8 mouse cellular contexts compared by ENCODE assay signal in genomic region chr6:83054074-83054851, GRCm38 (mm10). TPM values are rescaled to one million over a fixed set of nuclear protein-coding genes. Genes with fewer than 3 reads are reported as not detected.
A peak's percentile ranks its signal among the peaks of the same experiment; 100 is the strongest.
DNase-seq lines count a peak whose midpoint lies in the region; ATAC-seq and TF ChIP-seq lines count a peak whose summit lies in the region.

Gene Aup1, plus strand, starts transcription at chr6:83054521.

- ATAC-seq in forebrain, embryonic 11.5 days (replicated peaks; ENCODE audit: low FRiP score) = peak; percentile 96
- ATAC-seq in heart, embryonic 16.5 days (replicated peaks; ENCODE audit: extremely low read depth, insufficient read depth, low FRiP score) = peak; percentile 95
- ATAC-seq in liver, embryonic 15.5 days (ENCODE audit: insufficient read depth) = peak; percentile 95
- ATAC-seq in neural tube, embryonic 12.5 days (ENCODE audit: low FRiP score, low read depth) = peak; percentile 96

- H3K9me3 ChIP-seq in CH12.LX (replicated peaks; ENCODE audit: low read length) = no peaks in the 10 kb centered on the region
- no peaks in the 10 kb centered on the region for H3K9me3 ChIP-seq in forebrain, embryonic 11.5 days (ENCODE audit: control insufficient read depth, low read length)
- H3K9me3 ChIP-seq in heart, embryonic 16.5 days (replicated peaks; ENCODE audit: control insufficient read depth, low read length) = no peaks in the 10 kb centered on the region
- H3K9me3 ChIP-seq in liver, embryonic 15.5 days (replicated peaks) = no peaks in the 10 kb centered on the region
- H3K9me3 ChIP-seq in neural tube, embryonic 12.5 days = no peaks in the 10 kb centered on the region

- TF ChIP-seq CTCF in CH12.LX (conservative IDR thresholded peaks at IDR 0.05 in 1 of 2, IDR thresholded peaks at IDR 0.05 in 1 of 2; ENCODE audit: low read depth in 2 of 2, low read length in 2 of 2) = no peak

- H3K4me2 ChIP-seq in CH12.LX (ENCODE audit: insufficient read depth, low read depth, poor library complexity, severe bottlenecking) = peak within 1 kb of the TSS; percentile 93
- H3K4me2 ChIP-seq in forebrain, embryonic 11.5 days (ENCODE audit: low read depth, low read length, severe bottlenecking) = peak within 1 kb of the TSS; percentile 84
- peak within 1 kb of the TSS; percentile 96 for H3K4me2 ChIP-seq in heart, embryonic 16.5 days (ENCODE audit: low read depth, low read length)
- peak within 1 kb of the TSS; percentile 91 for H3K4me2 ChIP-seq in liver, embryonic 15.5 days
- H3K4me2 ChIP-seq in neural tube, embryonic 12.5 days (replicated peaks) = peak within 1 kb of the TSS; percentile 93

- H3K27ac ChIP-seq in CH12.LX (ENCODE audit: insufficient read depth, low read depth) = peak within 1 kb of the TSS; percentile 73
- peak within 1 kb of the TSS; percentile 70 for H3K27ac ChIP-seq in forebrain, embryonic 11.5 days (ENCODE audit: low read depth, low read length)
- peak within 1 kb of the TSS; percentile 89 for H3K27ac ChIP-seq in heart, embryonic 16.5 days (ENCODE audit: low read length)
- peak within 1 kb of the TSS; percentile 94 for H3K27ac ChIP-seq in liver, embryonic 15.5 days (replicated peaks)
- H3K27ac ChIP-seq in neural tube, embryonic 12.5 days = peak within 1 kb of the TSS; percentile 53; the same call in 1 of the 2 replicates

- no peaks in the 10 kb centered on the region for H3K27me3 ChIP-seq in CH12.LX (replicated peaks)
- no peaks in the 10 kb centered on the region for H3K27me3 ChIP-seq in forebrain, embryonic 11.5 days (ENCODE audit: control insufficient read depth, insufficient read depth, low read length)
- no peaks in the 10 kb centered on the region; the same call in 1 of the 2 replicates for H3K27me3 ChIP-seq in heart, embryonic 16.5 days (ENCODE audit: control insufficient read depth, insufficient read depth, low read length)
- peaks cover under 1% of the 10 kb centered on the region; the same call in 1 of the 2 replicates for H3K27me3 ChIP-seq in liver, embryonic 15.5 days
- H3K27me3 ChIP-seq in neural tube, embryonic 12.5 days (replicated peaks) = no peaks in the 10 kb centered on the region

- DNase-seq in CH12.LX (ENCODE audit: extremely low read depth) = peak; percentile 98
- DNase-seq in c-Kit-positive CD71-positive TER-119-negative erythroid progenitor cells, embryonic 14.5 days (ENCODE audit: low read depth) = peak; percentile 97
- DNase-seq in forebrain, embryonic 11.5 days (ENCODE audit: low spot score) = peak; percentile 99
- peak; percentile 98 for DNase-seq in kidney, postnatal 36 days
- DNase-seq in telencephalon, adult 2 months (ENCODE audit: low read depth, low spot score) = peak; percentile 99

- H3K36me3 ChIP-seq in CH12.LX (replicated peaks in 1 of 2; ENCODE audit: control insufficient read depth in 1 of 2, insufficient read depth in 1 of 2, low read length in 1 of 2) = peaks cover 36 to 69% of the 10 kb centered on the region in 2 experiments
- peaks cover 2% of the 10 kb centered on the region; the same call in 1 of the 2 replicates for H3K36me3 ChIP-seq in forebrain, embryonic 11.5 days (ENCODE audit: control insufficient read depth, insufficient read depth, low read length)
- H3K36me3 ChIP-seq in heart, embryonic 16.5 days (ENCODE audit: control insufficient read depth, insufficient read depth) = peaks cover 30% of the 10 kb centered on the region
- peaks cover 50% of the 10 kb centered on the region for H3K36me3 ChIP-seq in liver, embryonic 15.5 days (replicated peaks)
- peaks cover 32% of the 10 kb centered on the region for H3K36me3 ChIP-seq in neural tube, embryonic 12.5 days

- TF ChIP-seq RAD21 in CH12.LX (IDR thresholded peaks at IDR 0.05; ENCODE audit: low read depth, low read length) = no peak

- H3K4me1 ChIP-seq in CH12.LX (ENCODE audit: control insufficient read depth in 1 of 2, insufficient read depth in 2 of 2) = peaks cover 8 to 45% of the 10 kb centered on the region in 2 experiments
- peaks cover 11% of the 10 kb centered on the region for H3K4me1 ChIP-seq in forebrain, embryonic 11.5 days (replicated peaks; ENCODE audit: control insufficient read depth, insufficient read depth, low read length)
- peaks cover 22% of the 10 kb centered on the region for H3K4me1 ChIP-seq in heart, embryonic 16.5 days (ENCODE audit: control insufficient read depth, insufficient read depth, low read length)
- H3K4me1 ChIP-seq in liver, embryonic 15.5 days (replicated peaks) = peaks cover 76% of the 10 kb centered on the region
- H3K4me1 ChIP-seq in neural tube, embryonic 12.5 days = peaks cover 22% of the 10 kb centered on the region

- peak within 1 kb of the TSS; percentile 88 to 98 (median 96) for H3K4me3 ChIP-seq in CH12.LX (replicated peaks in 1 of 3; ENCODE audit: low read depth in 2 of 3, low read length in 2 of 3, poor library complexity in 1 of 3)
- H3K4me3 ChIP-seq in forebrain, embryonic 11.5 days (ENCODE audit: low read depth, low read length) = peak within 1 kb of the TSS; percentile 98
- peak within 1 kb of the TSS; percentile 73 for H3K4me3 ChIP-seq in heart, embryonic 16.5 days (ENCODE audit: low read length)
- peak within 1 kb of the TSS; percentile 77 for H3K4me3 ChIP-seq in liver, embryonic 15.5 days (replicated peaks)
- H3K4me3 ChIP-seq in neural tube, embryonic 12.5 days = peak within 1 kb of the TSS; percentile 95

- TF ChIP-seq EP300 in CH12.LX (IDR thresholded peaks at IDR 0.05; ENCODE audit: low read length) = no peak

- TF ChIP-seq POLR2A in CH12.LX (IDR thresholded peaks at IDR 0.05; ENCODE audit: low read depth, low read length) = peak; percentile 88

- dilution Hi-C loops in CH12.LX (cut with MboI; ENCODE audit: extremely low pct_ligation_motif_present, extremely low pct_unique_long_range_greater_than_20kb, low sequenced_read_pairs) = no loop called here

- under 1% methylated on average over 59 of the region's 64 CpGs for whole genome bisulfite sequencing in forebrain, embryonic 11.5 days
- under 1% methylated on average over 64 of the region's 64 CpGs for WGBS in heart, embryonic 16.5 days
- WGBS in liver, embryonic 15.5 days (ENCODE audit: insufficient replicate concordance) = under 1% methylated on average over 64 of the region's 64 CpGs
- WGBS in neural tube, embryonic 12.5 days = under 1% methylated on average over 64 of the region's 64 CpGs

- H3K79me2 ChIP-seq in CH12.LX (replicated peaks; ENCODE audit: control insufficient read depth, extremely low read depth, insufficient read depth, poor library complexity, severe bottlenecking) = peaks cover 38% of the 10 kb centered on the region

- in situ Hi-C loops in CH12.LX (cut with MboI; ENCODE audit: low pct_ligation_motif_present, low pct_unique_long_range_greater_than_20kb, low sequenced_read_pairs) = no loop called here

- H3K9ac ChIP-seq in CH12.LX (ENCODE audit: insufficient read depth, low read depth) = peak within 1 kb of the TSS; percentile 93
- H3K9ac ChIP-seq in forebrain, embryonic 11.5 days (ENCODE audit: low read length) = peak within 1 kb of the TSS; percentile 90
- peak within 1 kb of the TSS; percentile 88 for H3K9ac ChIP-seq in heart, embryonic 16.5 days (ENCODE audit: low read length)
- H3K9ac ChIP-seq in liver, embryonic 15.5 days = peak within 1 kb of the TSS; percentile 95
- H3K9ac ChIP-seq in neural tube, embryonic 12.5 days = peak within 1 kb of the TSS; percentile 95

TF ChIP-seq in CH12.LX, 34 proteins besides CTCF, POLR2A, EP300 and RAD21 (continues in another document):
- TF ChIP-seq ELF1 (IDR thresholded peaks at IDR 0.05; ENCODE audit: low read depth, low read length) (peak; percentile 96), MAZ (IDR thresholded peaks at IDR 0.05; ENCODE audit: low read depth, low read length) (peak; percentile 82), ZMIZ1 (IDR thresholded peaks at IDR 0.05; ENCODE audit: low read depth, low read length) (peak; percentile 78; the same call in 1 of the 2 replicates), POLR2AphosphoS2 (IDR thresholded peaks at IDR 0.05; ENCODE audit: low read depth, low read length) (peak; percentile 81; the same call in 1 of the 2 replicates), HCFC1 (IDR thresholded peaks at IDR 0.05; ENCODE audit: low read depth, low read length) (peak; percentile 97), CHD2 (IDR thresholded peaks at IDR 0.05; ENCODE audit: low read length) (no peak; the same call in 1 of the 2 replicates), SMC3 (IDR thresholded peaks at IDR 0.05; ENCODE audit: low read depth, low read length) (no peak), NELFE (IDR thresholded peaks at IDR 0.05; ENCODE audit: low read depth, low read length) (peak; percentile 76), ETS1 (conservative IDR thresholded peaks at IDR 0.05; ENCODE audit: low read depth, low read length) (0 out of 2 replicates have a peak, but pooled peaks have one; percentile 41), MXI1 (IDR thresholded peaks at IDR 0.05; ENCODE audit: low read depth, low read length) (peak; percentile 28; the same call in 1 of the 2 replicates), BHLHE40 (IDR thresholded peaks at IDR 0.05; ENCODE audit: low read depth, low read length) (peak; percentile 54; the same call in 1 of the 2 replicates), UBTF (IDR thresholded peaks at IDR 0.05; ENCODE audit: low read depth, low read length) (peak; percentile 51; the same call in 1 of the 2 replicates), TBP (conservative IDR thresholded peaks at IDR 0.05; ENCODE audit: low read depth, low read length) (peak; percentile 82), ZNF384 (IDR thresholded peaks at IDR 0.05; ENCODE audit: low read depth, low read length) (no peak), GABPA (IDR thresholded peaks at IDR 0.05; ENCODE audit: insufficient replicate concordance, low read depth, low read length) (peak; percentile 69; the same call in 1 of the 2 replicates), MEF2A (IDR thresholded peaks at IDR 0.05; ENCODE audit: borderline replicate concordance, low read depth, low read length) (peak; percentile 83; the same call in 1 of the 2 replicates), MYC (IDR thresholded peaks at IDR 0.05; ENCODE audit: low read depth, low read length) (peak; percentile 83), MAX (IDR thresholded peaks at IDR 0.05; ENCODE audit: low read length) (peak; percentile 53; the same call in 1 of the 2 replicates), SIN3A (IDR thresholded peaks at IDR 0.05; ENCODE audit: low read length) (peak; percentile 88), IRF4 (IDR thresholded peaks at IDR 0.05; ENCODE audit: low read depth, low read length) (peak; percentile 86), NRF1 (IDR thresholded peaks at IDR 0.05; ENCODE audit: low read depth, low read length) (peak; percentile 67), PAX5 (IDR thresholded peaks at IDR 0.05; ENCODE audit: low read length) (no peak)

RNA-seq across cellular contexts. Expression of gene Aup1, which starts in this region (rescaled TPM):
- total RNA-seq in CH12.LX (2012; rRNA removed) = 235 and 240 TPM in 2 replicates
- total RNA-seq in CH12.LX (2014; rRNA removed) = 108 and 119 TPM in 2 replicates
- polyA plus RNA-seq in CH12.LX (2012; ENCODE audit: insufficient read length, low read depth) = 284 and 324 TPM in 2 replicates
- polyA plus RNA-seq in forebrain, embryonic 11.5 days (2014; fragmentation: Nextera tagmentation; extraction: Ambion mirVana) = 124 and 125 TPM in 2 replicates
- 140 and 148 TPM in 2 replicates for polyA plus RNA-seq in heart, embryonic 16.5 days (2015; fragmentation: Nextera tagmentation; extraction: Ambion mirVana)
- 189 and 201 TPM in 2 replicates for polyA plus RNA-seq in liver, embryonic 15.5 days (2015; fragmentation: Nextera tagmentation; extraction: Ambion mirVana)
- 158 and 167 TPM in 2 replicates for polyA plus RNA-seq in neural tube, embryonic 12.5 days (2016; fragmentation: Nextera tagmentation; extraction: Ambion mirVana)

Comparison
In these comparisons a context has a peak if more than half of its experiments do, and no peak if none do; other contexts are left out.
1. Peak in every context shown above with its lines: DNase-seq, ATAC-seq, H3K4me3 ChIP-seq and H3K27ac ChIP-seq.